Mouse (Mus musculus) small intestine, adult 2 months (tissue): Measurements from ENCODE around the gene Tle2.

Experiments used
- CTCF ChIP-seq: fragments of 200-500 bp; IDR thresholded peaks from 2 replicates; pipeline ENCODE4 v1.5.1; 2012; ENCODE audit warnings: low read depth, mild to moderate bottlenecking, control low read depth, inconsistent platforms, low read length, moderate library complexity, mixed read lengths; ENCODE audit not compliant: insufficient replicate concordance, insufficient read length; ENCODE audit errors: extremely low read depth
- POLR2A ChIP-seq: fragments of 200-500 bp; IDR thresholded peaks from 2 replicates; pipeline ENCODE4 v1.6.1; 2012; ENCODE audit warnings: low read depth, mild to moderate bottlenecking, control low read depth, inconsistent platforms, low read length, moderate library complexity

DNA sequence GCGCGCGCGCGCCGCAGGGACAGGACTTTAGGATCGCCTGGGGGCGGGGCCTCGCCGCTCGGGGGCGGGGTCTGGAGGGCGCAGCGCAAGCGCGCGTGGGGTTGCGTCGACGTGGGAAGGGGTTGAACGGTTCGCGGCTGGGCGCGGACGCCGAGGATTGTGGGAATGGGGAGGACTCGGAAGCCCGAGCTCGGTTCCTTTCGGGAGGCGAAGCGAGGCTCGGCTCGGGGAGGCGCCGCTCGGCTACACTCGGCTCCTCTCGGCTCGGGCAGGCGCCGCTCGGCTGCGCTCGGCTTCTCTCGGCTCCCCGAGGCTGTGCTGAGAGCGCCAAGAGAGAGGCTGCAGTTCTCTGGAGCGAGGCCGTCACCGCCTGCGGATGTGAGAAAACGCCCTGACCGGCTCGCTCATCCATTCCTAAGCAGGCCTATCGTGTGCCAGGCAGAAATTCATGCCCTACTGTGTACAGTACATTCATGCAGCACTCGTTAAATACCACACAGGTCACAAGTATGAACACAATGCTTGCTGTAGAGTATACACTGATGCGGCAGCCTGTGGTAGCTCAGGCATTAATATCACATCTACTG, 29.1 kb upstream of the Tle2 start, which contains the start of gene Gna11:
- TF ChIP-seq CTCF (no peak), POLR2A (no peak; the same call in 1 of the 2 replicates)
